Mouse (Mus musculus) cortical plate, adult 2 months (tissue): Measurements from ENCODE around the gene Syn2.

Experiments used
- CTCF ChIP-seq: fragments of 200-500 bp; IDR thresholded peaks from 2 replicates; pipeline ENCODE4 v1.5.1; 2011; ENCODE audit warnings: mild to moderate bottlenecking, control low read depth, low read length; ENCODE audit not compliant: insufficient read depth; ENCODE audit errors: extremely low read depth
- POLR2A ChIP-seq: fragments of 200-500 bp; IDR thresholded peaks from 2 replicates; pipeline ENCODE4 v1.6.1; 2011; ENCODE audit warnings: mild to moderate bottlenecking, low read length, control low read depth; ENCODE audit not compliant: insufficient read depth; ENCODE audit errors: extremely low read depth

- TF ChIP-seq POLR2A (no peak), CTCF (no peak)
These were observed 34.8 kb downstream of the Syn2 start for GRCm38 (mm10) chr6:115169518-115169917.
